8 mouse cellular contexts compared by ENCODE assay signal in genomic region chr3:107459773-107460431, GRCm38 (mm10). TPM values are rescaled to one million over a fixed set of nuclear protein-coding genes. Genes with fewer than 3 reads are reported as not detected.
DNase-seq lines count a peak whose midpoint lies in the region; ATAC-seq and TF ChIP-seq lines count a peak whose summit lies in the region.

No protein-coding gene starts in this region.

- H3K27me3 ChIP-seq in heart, embryonic 10.5 days (ENCODE audit: insufficient read depth, poor library complexity, severe bottlenecking) = peaks cover 97% of the 10 kb centered on the region
- peaks cover 6% of the 10 kb centered on the region; the same call in 1 of the 2 replicates for H3K27me3 ChIP-seq in G1E (ENCODE audit: insufficient read depth, low read length)
- peaks cover 66% of the 10 kb centered on the region for H3K27me3 ChIP-seq in hindbrain, embryonic 11.5 days (ENCODE audit: control insufficient read depth, insufficient read depth, low read length)
- H3K27me3 ChIP-seq in midbrain, embryonic 16.5 days (ENCODE audit: control insufficient read depth, insufficient read depth, low read depth, low read length) = peaks cover 36% of the 10 kb centered on the region

- TF ChIP-seq POLR2A in cortical plate, adult 2 months (IDR thresholded peaks at IDR 0.05; ENCODE audit: extremely low read depth, insufficient read depth, low read length) = no peak; the same call in 1 of the 2 replicates

- no peak overlapping the region for H3K27ac ChIP-seq in heart, embryonic 10.5 days
- H3K27ac ChIP-seq in cortical plate, adult 2 months (ENCODE audit: insufficient read depth, low read length) = peak overlapping the region; percentile 91
- H3K27ac ChIP-seq in hindbrain, embryonic 11.5 days (ENCODE audit: low read depth, low read length) = no peak overlapping the region
- H3K27ac ChIP-seq in midbrain, embryonic 16.5 days (ENCODE audit: low read length) = no peak overlapping the region

- H3K4me1 ChIP-seq in heart, embryonic 10.5 days = peaks cover 32% of the 10 kb centered on the region
- H3K4me1 ChIP-seq in G1E (ENCODE audit: insufficient read depth, low read depth, low read length) = no peaks in the 10 kb centered on the region
- H3K4me1 ChIP-seq in cortical plate, adult 2 months (ENCODE audit: control insufficient read depth, insufficient read depth, low read length) = peaks cover 4% of the 10 kb centered on the region
- peaks cover 15% of the 10 kb centered on the region for H3K4me1 ChIP-seq in hindbrain, embryonic 11.5 days (replicated peaks; ENCODE audit: control insufficient read depth, insufficient read depth, low read length)
- H3K4me1 ChIP-seq in midbrain, embryonic 16.5 days (ENCODE audit: control insufficient read depth, insufficient read depth, low read length) = peaks cover 11% of the 10 kb centered on the region

- under 1% methylated on average over 64 of the region's 69 CpGs for WGBS in heart, embryonic 10.5 days
- WGBS in hindbrain, embryonic 11.5 days = 0% methylated on average over 58 of the region's 69 CpGs
- WGBS in midbrain, embryonic 16.5 days = under 1% methylated on average over 62 of the region's 69 CpGs

- H3K36me3 ChIP-seq in heart, embryonic 10.5 days = no peaks in the 10 kb centered on the region
- no peaks in the 10 kb centered on the region for H3K36me3 ChIP-seq in G1E (replicated peaks)
- H3K36me3 ChIP-seq in hindbrain, embryonic 11.5 days (ENCODE audit: control insufficient read depth, insufficient read depth, low read length) = no peaks in the 10 kb centered on the region
- H3K36me3 ChIP-seq in midbrain, embryonic 16.5 days (ENCODE audit: control insufficient read depth, insufficient read depth, low read length) = no peaks in the 10 kb centered on the region

- TF ChIP-seq CTCF in G1E (IDR thresholded peaks at IDR 0.05; ENCODE audit: low read depth, low read length) = no peak
- TF ChIP-seq CTCF in cortical plate, adult 2 months (IDR thresholded peaks at IDR 0.05; ENCODE audit: extremely low read depth, insufficient read depth, low read length) = no peak

- H3K4me3 ChIP-seq in heart, embryonic 10.5 days = peak overlapping the region; percentile 69
- H3K4me3 ChIP-seq in G1E (ENCODE audit: low read depth, low read length) = peak overlapping the region; percentile 9; the same call in 1 of the 2 replicates
- H3K4me3 ChIP-seq in cortical plate, adult 2 months (ENCODE audit: insufficient read depth, low read length) = peak overlapping the region; percentile 84
- H3K4me3 ChIP-seq in hindbrain, embryonic 11.5 days (ENCODE audit: low read depth, low read length) = peak overlapping the region; percentile 51
- peak overlapping the region; percentile 66 for H3K4me3 ChIP-seq in midbrain, embryonic 16.5 days (ENCODE audit: low read depth, low read length)

- peak overlapping the region; percentile 99 for H3K4me2 ChIP-seq in hindbrain, embryonic 11.5 days (replicated peaks; ENCODE audit: low read depth, low read length)
- peak overlapping the region; percentile 93 for H3K4me2 ChIP-seq in midbrain, embryonic 16.5 days (ENCODE audit: low read length)

- peak overlapping the region; percentile 40 for H3K9ac ChIP-seq in hindbrain, embryonic 11.5 days (ENCODE audit: low read depth, low read length)
- H3K9ac ChIP-seq in midbrain, embryonic 16.5 days (ENCODE audit: low read depth, low read length) = peak overlapping the region; percentile 83

- no peaks in the 10 kb centered on the region for H3K9me3 ChIP-seq in heart, embryonic 10.5 days
- H3K9me3 ChIP-seq in G1E (replicated peaks) = peaks cover 18% of the 10 kb centered on the region
- H3K9me3 ChIP-seq in hindbrain, embryonic 11.5 days (ENCODE audit: control insufficient read depth, low read length) = no peaks in the 10 kb centered on the region
- H3K9me3 ChIP-seq in midbrain, embryonic 16.5 days (replicated peaks; ENCODE audit: control insufficient read depth, low read length, poor library complexity, severe bottlenecking) = no peaks in the 10 kb centered on the region

- DNase-seq in heart, embryonic 10.5 days (ENCODE audit: low spot score) = no peak
- DNase-seq in heart, adult 8-10 months (ENCODE audit: low spot score) = no peak
- DNase-seq in G1E (ENCODE audit: low spot score) = no peak
- peak; percentile 64 for DNase-seq in hindbrain, embryonic 11.5 days (ENCODE audit: low spot score)
- DNase-seq in urinary bladder, postnatal 10 days (ENCODE audit: low spot score) = no peak
- DNase-seq in spleen, postnatal 36 days (ENCODE audit: low spot score in 2 of 2) = no peak

- ATAC-seq in G1E (ENCODE audit: extremely low read depth, insufficient number of reproducible peaks, low FRiP score, poor library complexity, severe bottlenecking) = no peak
- ATAC-seq in hindbrain, embryonic 11.5 days (ENCODE audit: low FRiP score) = peak; percentile 69
- peak; percentile 72 for ATAC-seq in midbrain, embryonic 16.5 days

RNA-seq across cellular contexts. Expression of gene Kcnc4, which starts 0.6 kb away (rescaled TPM):
- polyA plus RNA-seq in heart, embryonic 10.5 days (2016; fragmentation: Nextera tagmentation; extraction: Ambion mirVana) = 0.09 and 0.18 TPM in 2 replicates
- under 1 TPM; 0.12 to 0.40 (median 0.31) TPM for total RNA-seq in heart, adult 8-10 months (2022)
- total RNA-seq in G1E (2014; fragmentation: Nextera tagmentation) (not detected in 2 replicates), G1E (2017) (0.06 and 0.11 TPM in 2 replicates)
- polyA plus RNA-seq in G1E (2012) = not detected in 2 replicates
- 72.7 and 76.2 TPM in 2 replicates for polyA plus RNA-seq in cortical plate, adult 2 months (2012; rRNA removed)
- polyA plus RNA-seq in hindbrain, embryonic 11.5 days (2014; fragmentation: Nextera tagmentation; extraction: Ambion mirVana) = 0.22 and 0.25 TPM in 2 replicates
- polyA plus RNA-seq in midbrain, embryonic 16.5 days (2015; fragmentation: Nextera tagmentation; extraction: Ambion mirVana) = 5.8 and 8.8 TPM in 2 replicates

RNA-seq across cellular contexts. Expression of gene Slc6a17, which starts 57.9 kb away (rescaled TPM):
- 3.0 and 3.8 TPM in 2 replicates for polyA plus RNA-seq in heart, embryonic 10.5 days (2016; fragmentation: Nextera tagmentation; extraction: Ambion mirVana)
- total RNA-seq in heart, adult 8-10 months (2022) = 1 to 10 TPM; 2.4 to 7.4 (median 4.8) TPM
- total RNA-seq in G1E (2014; fragmentation: Nextera tagmentation) (1.2 TPM in 1 of 2 replicates, not detected in the other), G1E (2017) (0.11 and 0.12 TPM in 2 replicates)
- polyA plus RNA-seq in G1E (2012) = not detected in 2 replicates
- polyA plus RNA-seq in cortical plate, adult 2 months (2012; rRNA removed) = 238 and 251 TPM in 2 replicates
- polyA plus RNA-seq in hindbrain, embryonic 11.5 days (2014; fragmentation: Nextera tagmentation; extraction: Ambion mirVana) = 1.9 and 3.5 TPM in 2 replicates
- 17.5 and 23.3 TPM in 2 replicates for polyA plus RNA-seq in midbrain, embryonic 16.5 days (2015; fragmentation: Nextera tagmentation; extraction: Ambion mirVana)

Comparison
In these comparisons a context has a peak if more than half of its experiments do, and no peak if none do; other contexts are left out.
1. H3K4me3 ChIP-seq: peak in every context shown above with its lines; median percentile 84 in cortical plate, adult 2 months; 69 in heart, embryonic 10.5 days; 66 in midbrain, embryonic 16.5 days; 51 in hindbrain, embryonic 11.5 days; 9 in G1E.